Mouse (Mus musculus) right cerebral cortex, adult 2 months (tissue): ENCODE data around the gene Anxa1.

Experiments used
- DNase-seq, 2 experiments: peaks; one replicate each; pipeline ENCODE4 v3.0.0; 2021 to 2022; ENCODE audit warnings: low spot score in 2 of 2

The Anxa1 gene

DNA sequence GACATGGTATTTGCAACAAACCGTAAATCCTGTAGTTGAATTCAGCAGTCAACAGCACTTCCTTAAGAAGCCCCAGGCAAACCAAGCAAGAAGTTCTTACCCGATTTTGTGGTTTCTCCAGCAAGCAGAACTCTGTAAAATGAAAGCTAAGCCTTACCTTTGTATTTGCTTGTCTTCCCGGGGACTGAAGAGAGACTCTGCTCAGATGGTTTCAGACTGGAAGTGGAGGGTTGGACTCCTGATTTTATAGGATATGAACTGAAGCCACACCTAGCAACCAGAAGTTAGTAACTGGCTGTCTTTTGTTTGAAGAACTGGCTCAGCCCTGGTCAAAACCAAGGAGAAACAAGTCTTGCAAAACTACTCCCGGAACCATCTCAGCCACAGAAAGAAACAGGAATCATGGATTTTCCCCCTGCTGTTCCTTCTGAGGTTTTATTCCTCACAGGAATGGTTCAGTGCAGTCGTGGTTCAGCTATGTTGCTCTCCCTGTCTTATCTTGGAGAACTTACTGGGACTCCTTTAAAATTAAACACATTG is at the start of gene Anxa1:
Anxa1 (minus strand) TSS at position 490 of the 540 bp plus-strand sequence.
- DNase-seq = no peak

DNA sequence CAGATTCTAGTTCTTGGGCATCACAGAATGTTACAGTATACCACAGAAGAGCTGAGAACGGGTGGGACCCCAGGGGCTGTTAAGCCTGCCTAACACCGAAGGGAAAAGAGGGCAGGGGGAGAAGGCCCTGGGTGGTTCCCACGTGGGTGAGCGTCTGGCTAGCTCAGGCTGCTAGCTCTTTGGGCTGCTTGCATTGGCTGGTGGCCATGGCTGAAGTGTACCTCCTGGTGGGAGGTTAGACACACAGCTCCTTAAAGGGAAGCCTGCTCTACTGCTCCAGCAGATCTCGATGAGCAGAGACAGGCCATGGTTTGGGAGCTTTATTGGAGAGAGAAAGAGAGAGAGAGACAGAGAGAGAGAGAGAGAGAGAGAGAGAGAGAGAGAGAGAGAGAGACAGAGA is 46.3 kb upstream of the Anxa1 start:
- no peak for DNase-seq

DNA sequence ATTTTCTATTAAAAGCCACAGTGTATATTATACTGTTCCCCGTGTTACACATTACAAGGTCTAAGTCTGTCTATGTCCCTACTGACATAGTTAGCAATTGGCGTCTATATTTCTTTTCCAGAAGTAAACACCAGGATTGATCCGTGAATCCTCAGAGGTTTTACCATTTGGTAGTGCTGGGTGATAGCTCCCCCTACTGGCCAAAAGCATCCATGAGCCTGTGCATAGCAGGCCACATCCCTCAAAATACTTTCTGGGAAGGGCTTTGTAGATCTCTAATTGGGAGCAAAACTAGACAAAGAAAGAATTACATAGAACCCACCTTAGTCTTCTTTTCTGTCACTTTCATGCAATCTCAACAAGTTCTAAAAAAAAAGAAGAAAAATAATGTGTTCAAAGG is 43.8 kb upstream of the Anxa1 start:
- DNase-seq = peak; percentile 58 to 61

DNA sequence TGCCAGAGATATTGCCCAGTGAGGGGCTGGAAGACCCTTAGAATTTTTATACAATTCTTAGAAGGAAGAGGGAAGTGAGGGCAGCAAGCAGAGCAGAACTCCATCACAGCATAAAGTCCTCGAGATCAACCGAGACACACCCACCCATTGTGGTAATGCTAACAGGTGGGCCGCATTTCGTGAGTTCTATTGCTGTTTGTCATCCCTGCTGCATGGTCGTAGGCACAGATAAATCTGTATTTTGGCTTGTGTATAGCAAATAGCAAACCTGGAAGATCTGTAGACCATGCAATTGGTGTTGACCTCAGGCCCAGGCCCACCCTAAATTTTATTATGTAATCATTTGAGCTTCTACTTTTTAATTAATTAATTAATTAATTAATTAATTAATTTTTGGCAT is 43.2 kb upstream of the Anxa1 start:
- no peak for DNase-seq

DNA sequence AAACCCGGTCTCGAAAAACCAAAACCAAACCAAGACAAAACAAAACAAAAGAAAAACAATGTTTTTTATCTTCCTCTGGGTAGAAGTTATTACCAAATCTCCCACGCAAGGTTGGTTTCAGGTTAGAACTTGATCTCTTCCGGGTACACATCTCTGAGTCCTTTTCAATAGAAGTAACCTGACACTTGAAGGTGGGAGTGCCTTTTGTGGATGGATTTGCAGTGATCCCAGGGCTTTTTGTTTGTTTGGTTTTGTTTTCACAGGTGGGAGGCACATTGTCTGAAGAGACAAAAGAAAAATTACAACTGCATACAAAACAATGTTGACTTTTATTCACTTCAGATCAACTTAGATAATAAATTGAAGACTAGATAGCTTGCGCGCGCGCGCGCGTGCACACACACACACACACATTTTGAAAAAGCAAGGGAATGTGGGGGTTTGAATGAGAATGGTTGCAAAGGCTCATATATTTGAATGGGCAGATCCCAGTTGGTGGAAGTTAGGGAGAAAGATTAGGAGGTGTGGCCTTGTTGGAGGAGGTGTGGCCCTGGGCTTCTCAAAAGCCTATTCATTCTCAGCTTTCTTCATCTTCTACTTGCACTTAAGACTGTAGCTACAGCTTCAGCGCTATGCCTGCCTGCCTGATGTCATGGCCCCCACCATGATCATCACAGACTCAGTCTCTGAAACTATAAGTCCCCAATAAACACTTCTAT is 35.9 kb upstream of the Anxa1 start:
- no peak for DNase-seq

DNA sequence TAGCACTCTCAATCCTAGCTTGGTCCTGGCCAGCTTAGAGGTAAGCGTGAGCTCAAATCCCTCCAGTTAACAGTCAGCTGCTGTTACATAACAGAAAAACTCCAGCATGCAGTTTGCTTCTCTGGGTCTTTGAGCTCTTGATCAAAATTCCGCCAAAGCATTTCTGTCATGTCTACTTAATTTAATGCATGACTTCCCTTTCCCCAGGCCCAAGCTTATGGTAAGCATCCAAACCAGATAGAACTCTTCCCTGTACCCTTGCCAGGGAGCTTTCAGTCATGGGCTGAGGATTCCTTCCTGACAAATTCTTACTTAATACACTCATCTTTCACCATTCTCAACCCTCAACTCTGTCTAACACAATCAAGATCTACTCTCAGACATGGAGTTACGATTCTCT is 20.5 kb upstream of the Anxa1 start:
- DNase-seq = no peak

DNA sequence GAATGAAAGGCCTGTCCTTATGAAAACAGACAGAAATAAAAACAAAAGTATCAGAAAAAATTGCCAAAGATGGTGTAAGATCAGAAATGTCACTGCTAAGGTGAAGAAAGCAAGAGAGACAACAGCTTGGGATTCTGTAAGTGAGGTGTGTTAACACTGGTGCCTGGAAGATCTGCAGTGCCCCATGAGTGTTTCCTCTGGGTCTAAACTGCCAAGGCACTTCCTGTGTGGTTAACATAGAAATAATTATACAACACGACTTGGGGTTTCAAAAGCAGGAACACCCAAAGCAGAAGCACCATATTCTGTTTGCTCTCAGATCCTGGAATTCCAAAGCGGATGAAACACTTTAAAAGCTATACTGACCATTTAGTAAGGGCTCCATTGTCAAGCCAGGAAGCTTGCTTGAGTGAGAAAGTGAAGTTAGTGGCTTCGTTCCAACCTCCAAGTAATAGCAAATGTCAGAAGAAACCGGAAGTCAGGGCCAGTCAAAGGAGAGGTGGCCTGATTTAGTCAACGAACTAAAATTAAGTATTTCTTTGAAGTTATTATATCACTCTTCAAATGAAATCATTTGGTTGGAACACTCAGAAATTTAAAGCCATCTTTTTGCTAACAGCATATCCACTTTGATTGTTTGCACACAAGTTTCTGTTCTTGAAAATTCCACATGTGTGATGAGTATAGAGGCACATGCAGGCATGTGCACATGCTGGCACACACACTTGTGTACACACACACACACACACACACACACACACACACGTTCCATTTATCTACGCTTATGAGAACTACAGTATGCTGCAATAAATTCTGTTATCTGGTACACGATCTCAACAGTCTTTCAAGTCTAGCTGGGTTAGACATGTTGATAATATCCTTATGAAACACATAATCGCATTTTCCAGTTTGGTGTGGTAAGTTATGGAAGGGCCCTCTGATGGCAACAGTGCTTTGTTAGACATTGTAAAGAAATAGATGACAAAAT is 19.1 kb upstream of the Anxa1 start:
- no peak for DNase-seq

DNA sequence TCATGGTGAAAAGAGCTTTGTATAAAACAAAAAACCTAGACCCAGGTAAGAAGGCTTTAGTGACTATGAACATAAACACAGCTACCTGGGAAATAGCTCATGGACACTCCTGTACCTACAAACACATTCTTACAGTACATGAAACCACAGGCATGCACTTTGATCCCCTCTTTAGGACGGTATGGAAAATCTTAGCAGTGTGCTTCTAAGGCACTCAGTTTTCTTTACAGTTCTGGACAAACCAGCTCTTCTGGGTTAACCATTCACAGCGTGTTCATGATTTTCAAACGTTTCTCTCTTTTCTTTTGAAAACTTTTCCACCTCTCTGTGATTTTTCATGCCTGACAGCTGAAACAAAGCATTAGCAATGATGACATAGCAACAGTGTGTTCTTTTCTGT is 15.7 kb upstream of the Anxa1 start:
- DNase-seq = no peak

DNA sequence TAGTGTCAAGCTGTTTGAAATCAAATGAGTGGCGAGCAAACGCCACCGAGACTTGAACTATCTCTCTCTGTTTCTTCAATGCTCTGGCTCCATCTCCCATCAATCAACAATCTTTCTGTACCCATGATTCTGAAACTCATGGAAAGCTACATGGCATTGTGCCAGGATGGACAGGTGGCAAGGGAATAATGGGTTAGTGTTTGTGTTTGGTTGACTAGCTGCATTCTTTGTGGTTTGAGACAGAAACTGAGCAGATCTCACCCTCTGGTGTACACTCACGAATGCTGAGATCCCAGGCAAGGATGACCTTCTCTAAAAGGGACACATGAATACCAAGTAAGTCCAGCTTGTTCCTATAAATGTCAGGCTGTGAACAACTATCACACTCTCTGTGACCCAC is 14.3 kb upstream of the Anxa1 start:
- DNase-seq = no peak

DNA sequence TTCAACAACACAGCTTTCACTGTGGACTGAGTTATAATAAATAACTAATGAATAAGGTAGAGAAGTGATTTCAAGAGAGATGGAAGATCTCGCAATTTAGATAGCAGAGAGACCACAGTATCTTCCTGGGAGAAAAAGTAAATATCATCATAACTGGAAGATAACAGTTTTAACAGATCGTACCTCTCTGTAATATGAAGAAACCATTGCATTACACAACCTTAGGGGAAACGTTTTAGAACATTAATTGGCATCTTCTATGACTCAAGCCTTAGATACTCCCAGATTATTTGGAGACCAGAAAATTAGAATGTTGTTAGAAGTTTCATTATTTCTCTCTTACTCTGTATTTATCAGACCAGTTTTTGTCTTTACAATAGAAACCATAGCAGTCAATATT is 13.0 kb upstream of the Anxa1 start:
- DNase-seq = no peak

DNA sequence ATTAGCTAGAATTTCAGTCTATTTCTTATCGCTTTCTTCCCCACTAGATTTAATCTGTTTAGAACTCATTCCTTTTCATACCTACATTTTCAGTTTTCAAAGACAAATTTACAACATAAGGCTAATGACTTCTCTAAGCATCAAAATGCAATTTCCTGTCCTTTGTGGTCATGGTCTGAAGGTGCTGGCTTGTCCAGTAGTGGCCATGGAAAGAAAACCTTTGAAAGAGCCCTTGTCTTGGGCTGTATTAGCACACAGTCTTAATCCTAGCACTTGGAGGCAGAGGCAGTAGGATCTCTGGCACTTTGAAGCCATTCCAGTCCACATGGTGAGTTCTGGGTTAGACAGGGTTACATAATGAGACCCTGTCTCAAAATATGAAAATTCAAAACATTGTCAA is 12.5 kb upstream of the Anxa1 start:
- no peak for DNase-seq

DNA sequence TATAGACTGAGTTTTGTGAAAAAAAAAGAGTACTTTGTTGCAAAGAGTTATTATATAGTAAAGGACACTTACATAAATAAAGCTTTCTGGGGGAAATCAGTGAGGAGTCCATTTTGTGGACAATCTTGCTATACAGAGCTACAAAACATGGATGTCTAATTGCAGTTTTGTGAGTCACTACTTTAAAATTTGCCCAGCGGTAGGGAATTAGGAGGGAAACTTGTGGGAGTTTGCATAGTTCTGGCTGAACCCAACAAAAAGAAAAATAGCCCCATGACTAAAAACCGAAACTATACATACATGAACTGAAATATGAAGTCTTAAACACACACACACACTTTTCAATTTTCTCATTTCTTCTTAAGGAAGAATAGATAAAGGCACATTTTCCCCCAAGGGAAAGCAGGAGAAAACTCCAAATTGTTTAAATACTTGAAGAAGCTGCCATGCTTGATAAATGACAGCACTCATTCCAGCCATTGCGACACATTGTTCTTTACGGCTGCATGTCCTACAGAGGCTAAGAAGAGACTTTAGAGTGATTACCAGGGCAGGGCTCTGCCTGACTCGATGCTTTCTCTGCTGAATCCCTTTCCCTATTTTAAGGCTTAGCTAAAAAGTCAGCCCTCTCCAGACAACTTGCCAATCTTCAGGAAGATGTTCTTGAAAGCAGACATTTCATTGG is 11.9 kb upstream of the Anxa1 start:
- no peak for DNase-seq

DNA sequence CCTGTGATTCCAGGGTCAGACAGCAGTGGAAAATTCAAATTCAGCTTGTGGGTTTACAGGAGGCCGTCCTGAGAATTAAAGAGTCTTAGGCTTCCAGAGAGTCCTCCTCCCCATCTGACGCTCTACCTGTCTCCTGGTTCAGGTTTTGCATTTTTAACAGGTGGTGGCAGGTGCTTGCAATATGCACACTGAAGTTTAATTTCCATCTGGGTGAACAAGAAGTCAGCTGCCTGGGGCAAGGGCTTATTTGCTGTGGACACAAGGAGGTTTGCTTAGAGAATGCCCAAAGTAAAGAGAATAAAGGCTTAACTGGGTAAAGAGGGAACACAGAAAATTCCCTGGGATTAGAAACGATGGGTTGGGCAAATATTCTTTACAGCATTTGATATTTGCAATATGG is 11.2 kb upstream of the Anxa1 start:
- DNase-seq = no peak

DNA sequence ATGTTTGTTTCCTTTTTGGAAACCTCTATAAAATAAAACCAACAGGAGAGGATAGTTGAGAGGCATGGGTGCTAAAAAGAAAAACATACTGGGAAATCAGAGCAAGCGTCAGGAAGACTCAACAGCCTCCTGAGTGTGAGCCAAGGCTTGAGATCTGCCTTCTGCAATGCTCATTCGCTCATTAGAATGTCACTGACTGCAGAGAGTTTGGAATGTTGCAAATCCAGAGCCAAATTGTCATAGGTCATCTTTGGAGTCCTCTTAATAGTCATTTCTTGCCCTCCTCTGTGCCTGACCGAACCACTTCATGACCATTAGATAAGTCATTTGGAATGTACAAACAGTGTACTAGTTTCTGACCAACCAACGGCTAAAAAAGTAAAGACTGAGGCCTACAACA is 8.4 kb upstream of the Anxa1 start:
- no peak for DNase-seq

DNA sequence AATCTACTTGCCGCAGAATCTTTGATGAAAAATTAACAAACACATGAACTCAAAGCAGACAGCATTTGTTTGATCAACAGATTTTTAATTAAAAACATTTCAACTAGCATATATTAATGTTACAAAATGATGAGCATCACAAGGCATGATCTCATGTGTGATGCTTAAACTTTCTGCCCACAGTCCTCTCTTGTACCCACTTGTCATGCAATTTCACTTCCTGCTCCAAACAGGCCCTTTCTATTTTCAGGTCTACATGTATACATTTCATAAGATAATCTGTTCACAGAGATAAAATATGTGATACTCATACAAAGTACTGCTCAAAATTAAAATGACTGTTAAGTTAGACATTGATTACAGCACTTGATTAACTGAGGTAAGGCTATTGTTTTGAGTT is 6.3 kb upstream of the Anxa1 start:
- no peak for DNase-seq

DNA sequence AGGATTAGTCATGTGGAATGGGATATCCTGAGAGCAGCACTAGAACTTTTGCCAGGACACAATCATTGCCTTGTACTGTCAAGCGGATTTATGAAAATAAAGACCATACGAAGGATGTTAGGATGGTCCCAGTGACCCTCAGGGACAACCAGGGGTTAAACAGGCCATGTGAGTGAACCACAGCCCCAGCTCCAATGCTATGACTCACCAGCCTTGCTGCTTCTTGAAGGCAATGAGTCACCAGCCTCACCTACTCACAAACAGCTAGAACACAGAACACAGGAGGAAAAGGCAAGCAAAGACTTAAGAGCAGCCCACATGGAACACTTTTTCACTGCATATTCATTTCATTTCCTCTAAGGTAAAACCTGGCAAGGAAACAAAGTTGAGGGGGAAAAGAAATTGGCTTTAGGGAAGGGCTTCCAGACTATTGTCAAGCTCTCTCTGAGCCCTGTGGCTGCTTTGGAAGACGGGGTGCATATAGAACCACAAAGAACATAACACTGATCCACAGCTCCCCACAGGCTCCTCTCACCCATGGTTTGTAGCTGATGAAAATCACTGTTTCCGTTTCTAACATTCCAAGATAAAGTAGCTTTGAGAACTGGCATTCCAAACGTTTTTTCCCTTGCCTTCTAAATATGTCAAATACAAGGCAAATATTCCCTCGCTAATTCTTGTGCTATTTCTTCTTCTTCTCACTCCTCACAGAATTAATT is 3.0 kb upstream of the Anxa1 start:
- peak; percentile 31 to 39 for DNase-seq

DNA sequence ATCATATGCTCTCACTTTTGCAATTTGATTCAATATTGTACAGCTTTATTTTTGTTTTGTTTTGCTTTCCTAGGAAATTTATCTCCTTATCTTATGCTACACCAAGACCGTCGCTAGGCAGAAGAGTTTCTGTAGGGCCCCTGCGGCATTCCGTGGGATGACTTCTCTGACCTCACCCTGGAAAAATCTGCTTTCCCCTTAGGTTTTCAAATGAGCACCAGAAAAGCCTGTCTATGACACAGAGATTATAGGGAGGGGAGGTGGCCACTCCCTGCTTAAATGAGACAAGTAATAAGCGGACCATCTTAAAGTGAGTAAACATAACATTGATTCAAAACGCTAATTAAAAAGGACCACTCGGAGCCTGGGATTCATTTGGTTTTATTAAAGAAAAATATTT is 1.0 kb downstream of the Anxa1 start:
- no peak for DNase-seq

DNA sequence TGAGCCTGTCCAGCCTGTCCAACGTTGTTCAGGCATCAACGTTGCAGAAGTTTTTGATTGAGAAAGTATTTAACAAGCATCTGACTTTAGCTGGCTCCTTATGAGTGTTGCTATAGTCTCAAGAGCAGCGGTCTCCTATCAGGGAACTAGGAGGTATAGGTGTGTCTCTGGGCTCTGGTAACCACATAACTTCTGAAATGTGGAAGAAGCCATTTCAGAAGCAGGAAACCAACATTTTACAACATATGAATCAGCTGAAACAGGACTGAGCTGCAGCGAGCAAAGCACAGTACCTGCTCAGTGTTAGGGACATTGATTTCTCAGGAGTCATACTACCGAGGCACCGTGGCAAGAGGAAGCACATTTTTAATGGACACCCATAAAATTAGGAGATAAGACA is 1.5 kb downstream of the Anxa1 start:
- DNase-seq = no peak

DNA sequence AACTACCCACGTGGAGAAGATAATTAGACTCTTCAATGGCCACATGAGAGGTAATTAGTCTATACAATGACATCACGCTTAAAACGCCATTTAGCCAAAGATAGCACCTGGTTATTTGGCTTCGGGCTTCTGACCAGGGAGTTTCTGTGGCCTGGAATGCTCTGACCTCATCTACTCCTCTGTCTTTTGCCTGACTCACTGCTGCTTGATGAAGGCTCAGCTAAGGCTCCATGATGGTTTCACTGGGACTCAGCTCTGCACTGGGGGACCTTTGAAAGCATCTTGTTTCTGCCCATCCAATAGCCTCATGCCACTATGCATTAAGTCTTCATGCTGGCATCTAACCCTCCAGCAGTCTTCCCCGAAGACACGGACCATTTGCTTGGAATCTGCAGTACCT is 2.5 kb downstream of the Anxa1 start:
- no peak for DNase-seq

DNA sequence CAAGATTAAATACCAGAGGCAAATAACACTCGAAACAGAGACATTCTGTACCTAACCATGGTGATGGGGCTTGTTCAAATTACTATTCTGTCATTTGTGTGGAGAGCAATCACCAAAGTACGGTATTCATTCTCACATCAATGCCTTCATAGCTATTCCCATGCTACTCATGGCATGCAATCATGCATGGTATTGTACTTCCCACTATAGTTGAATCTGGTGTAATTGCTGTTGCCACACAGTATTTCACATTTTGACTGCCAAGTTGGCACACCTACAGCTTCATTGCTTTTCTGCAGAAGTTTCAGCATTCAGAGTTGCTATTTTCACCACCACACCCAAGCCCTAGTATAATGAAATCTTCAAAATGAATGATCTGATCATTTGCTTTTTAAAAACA is 4.4 kb downstream of the Anxa1 start:
- DNase-seq = no peak

DNA sequence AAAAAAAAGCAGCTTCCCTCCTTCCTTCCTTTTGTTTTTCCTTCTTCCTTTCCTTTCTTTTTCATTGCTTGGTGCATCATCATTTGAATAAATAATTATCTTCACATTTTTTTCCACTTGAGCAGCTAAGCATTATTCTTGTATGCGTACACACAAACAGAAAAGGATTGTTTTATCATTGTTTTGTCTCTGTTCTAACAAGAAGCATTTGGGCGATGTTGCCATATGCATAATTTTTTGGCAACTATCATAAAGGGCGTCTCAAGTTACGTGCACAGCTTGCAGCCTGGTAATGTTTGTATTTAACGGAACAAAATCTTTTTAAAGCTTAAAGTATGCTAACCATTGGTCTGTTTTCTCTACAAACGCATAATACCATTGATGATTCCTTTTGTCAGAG is 5.1 kb downstream of the Anxa1 start:
- DNase-seq = no peak
